Mouse (Mus musculus) right cerebral cortex, postnatal 14 days (tissue): Measurements from ENCODE around the gene Nmrk2.

Source experiments
- DNase-seq: peaks from one replicate; pipeline ENCODE4 v3.0.0; 2022

Nmrk2 gene

DNA sequence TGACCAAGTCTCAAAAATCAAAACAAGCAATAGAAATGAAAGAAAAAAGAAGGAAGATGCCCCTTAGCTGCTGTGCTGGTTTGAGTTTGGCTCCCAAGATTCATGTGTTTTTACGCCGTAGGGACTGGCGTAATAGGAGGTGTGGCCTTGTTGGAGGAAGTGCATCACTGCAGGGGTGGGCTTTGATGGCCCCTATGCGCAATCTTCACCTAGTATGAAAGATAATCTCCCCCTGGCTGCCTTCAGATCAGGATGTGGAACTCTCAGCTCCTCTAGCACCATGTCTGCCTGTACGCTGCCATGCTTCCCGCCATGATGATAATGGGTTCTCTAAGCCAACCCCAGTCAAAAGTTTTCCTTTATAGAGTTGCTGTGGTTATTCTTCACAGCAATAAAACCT lies 14.4 kb upstream of the Nmrk2 start:
- DNase-seq = no peak

GRCm38 (mm10) chr10:81210154-81210553 lies 8.3 kb upstream of the Nmrk2 start:
- DNase-seq = peak; percentile 12

GRCm38 (mm10) chr10:81204137-81204536 lies 2.3 kb upstream of the Nmrk2 start:
- DNase-seq = no peak

DNA sequence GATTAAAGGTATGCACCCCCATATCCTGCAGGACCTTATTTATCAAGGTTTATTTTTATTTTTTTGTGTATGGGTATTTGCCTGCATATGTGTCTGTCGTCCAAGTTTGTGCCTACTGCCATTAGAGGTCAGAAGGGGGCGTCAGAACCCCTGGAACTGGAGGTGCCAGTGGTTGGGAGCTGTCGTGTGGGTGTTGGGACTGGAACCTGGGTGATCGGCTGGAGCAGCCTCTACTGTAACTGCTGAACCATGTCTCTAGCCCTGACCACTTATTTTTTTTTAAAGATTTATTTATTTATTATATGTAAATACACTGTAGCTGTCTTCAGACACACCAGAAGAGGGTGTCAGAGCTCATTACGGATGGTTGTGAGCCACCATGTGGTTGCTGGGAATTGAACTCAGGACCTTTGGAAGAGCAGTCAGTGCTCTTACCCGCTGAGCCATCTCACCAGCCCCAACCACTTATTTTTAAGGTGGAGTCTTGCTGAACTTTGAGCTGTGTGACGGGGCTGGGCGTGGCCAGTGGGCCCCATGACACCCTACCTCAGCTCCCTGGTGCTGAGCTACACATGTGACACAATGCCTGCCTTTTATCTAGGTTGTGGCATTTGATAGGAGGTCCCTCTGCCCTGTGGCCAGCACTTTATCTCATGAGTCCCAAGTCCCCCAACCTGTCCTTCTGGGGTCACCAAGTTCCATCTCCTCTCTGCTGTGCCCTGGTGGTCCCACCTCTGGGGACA lies 1.3 kb upstream of the Nmrk2 start:
- DNase-seq = no peak

DNA sequence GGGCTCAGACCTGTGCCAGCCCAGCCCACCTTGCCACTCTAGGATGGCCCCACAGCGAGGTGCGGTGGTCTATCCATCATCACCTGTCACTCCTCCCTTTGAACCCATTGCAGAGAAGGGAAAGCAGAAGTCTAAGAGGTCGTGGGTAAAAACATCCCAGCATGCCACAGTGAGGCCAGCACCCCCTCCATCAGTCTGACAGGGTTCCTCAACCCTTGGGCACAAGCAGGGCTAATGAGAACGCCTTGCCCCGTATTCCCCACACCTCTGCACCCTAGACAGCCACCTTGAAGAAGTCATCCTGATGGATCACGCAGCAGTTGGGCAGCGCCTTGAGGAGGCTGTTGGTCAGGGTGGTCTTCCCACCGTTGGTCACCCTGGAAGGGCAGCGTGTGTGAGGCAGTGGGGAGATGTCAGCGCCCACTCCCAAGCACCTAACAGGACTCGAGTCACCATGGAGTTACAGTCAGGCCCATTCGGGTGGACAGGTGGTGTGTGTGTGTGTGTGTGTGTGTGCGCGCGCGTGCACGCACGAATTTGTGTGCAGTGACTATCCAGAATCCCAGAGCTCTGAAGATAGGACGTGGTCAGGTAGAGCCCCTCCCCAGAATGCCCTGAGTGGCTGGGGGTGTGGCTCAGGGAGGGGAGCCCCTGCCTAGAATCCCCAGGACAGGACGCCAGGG lies 1.1 kb downstream of the Nmrk2 start:
- DNase-seq = no peak

- DNase-seq = no peak
Measured at GRCm38 (mm10) chr10:81200141-81200540, 1.7 kb downstream of the Nmrk2 start.

- no peak for DNase-seq
Measured at GRCm38 (mm10) chr10:81198990-81199389, 2.9 kb downstream of the Nmrk2 start.

GRCm38 (mm10) chr10:81198230-81198629 lies 3.6 kb downstream of the Nmrk2 start:
- DNase-seq = peak; percentile 59

GRCm38 (mm10) chr10:81197305-81197704 lies 4.5 kb downstream of the Nmrk2 start:
- DNase-seq = no peak

- DNase-seq = no peak
Measured at GRCm38 (mm10) chr10:81196470-81197065, 5.3 kb downstream of the Nmrk2 start.

DNA sequence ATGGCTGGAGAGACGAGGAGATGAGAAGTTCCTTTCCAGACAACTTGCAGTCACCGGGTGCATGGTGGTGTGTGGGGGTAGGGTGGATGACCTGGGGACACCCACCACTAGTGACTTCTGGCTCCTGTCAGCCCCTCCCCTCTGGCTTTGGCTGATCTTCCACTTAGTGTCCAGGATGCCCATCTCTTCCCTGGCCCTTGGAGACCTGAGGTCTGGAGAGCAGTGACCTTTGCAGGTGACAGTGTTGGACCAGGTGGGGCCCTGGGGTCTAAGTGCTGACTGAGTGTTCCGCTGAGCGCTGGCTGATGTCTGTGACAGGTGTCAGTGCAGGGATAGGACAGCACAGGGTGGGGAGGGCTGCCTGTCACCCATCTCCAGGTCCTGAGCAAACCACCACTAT lies 6.6 kb downstream of the Nmrk2 start:
- no peak for DNase-seq

DNA sequence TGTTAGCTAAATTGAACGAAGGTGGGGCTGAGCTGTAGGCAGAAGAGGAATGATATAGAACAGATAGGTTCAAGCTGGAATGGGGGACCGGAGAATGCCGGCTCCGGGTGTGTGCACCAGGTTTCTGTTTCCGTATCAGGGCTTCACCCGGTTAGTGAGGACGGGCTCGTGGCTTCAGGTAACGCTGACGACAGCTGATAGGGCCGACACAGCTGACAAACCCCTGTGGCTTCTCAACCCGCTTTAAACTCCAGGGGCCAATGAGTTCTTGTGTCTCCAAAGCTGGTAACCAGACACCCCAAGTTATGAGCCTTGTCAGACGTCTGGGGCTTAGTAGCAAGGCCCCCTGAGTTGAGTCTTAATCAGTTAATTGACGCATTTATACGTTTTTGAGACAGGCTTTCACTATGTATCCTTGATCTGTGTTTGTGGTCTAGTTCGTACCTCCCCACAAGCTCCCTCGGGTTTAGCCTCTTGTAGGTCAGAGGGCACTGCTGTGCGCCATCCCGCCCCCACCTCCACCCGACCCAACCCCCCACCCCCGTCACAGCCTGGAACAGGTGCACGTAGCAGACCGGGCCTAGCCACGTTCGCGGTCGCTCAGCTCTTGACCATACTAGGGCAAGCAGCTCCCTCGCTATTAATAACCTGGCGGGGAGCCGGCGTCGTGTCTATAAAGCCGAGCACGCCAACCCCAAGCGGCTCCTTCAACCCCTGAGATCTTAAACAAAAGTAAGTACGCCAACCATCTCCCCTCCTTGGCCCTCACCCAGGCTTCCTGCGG lies 7.7 kb downstream of the Nmrk2 start:
- peak; percentile 61 for DNase-seq

DNA sequence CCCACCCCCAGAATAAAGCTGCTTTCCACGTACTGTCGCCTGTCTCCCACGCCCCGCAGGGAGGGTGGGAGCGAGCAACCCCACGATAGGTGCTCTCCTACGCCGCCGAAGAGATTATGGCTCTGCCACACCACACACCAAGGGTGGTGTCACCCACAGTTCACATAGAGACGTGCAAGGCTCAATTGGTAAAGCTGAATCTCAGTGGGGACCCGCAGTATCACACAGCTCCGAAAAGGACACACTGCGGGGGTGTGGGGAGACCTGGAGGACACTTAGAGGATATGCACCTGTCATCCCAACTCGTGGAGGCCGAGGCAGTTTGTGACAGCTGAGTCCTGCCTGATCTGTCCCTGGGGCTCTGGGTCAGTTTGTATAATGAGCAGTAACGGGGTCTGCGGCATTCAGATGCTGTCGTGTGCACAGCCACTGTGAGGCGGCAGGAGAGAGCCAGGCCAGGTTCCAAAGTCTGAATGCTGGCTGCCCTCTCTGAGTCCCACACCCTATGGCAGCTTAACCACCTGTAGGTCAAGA lies 8.8 kb downstream of the Nmrk2 start:
- DNase-seq = no peak

DNA sequence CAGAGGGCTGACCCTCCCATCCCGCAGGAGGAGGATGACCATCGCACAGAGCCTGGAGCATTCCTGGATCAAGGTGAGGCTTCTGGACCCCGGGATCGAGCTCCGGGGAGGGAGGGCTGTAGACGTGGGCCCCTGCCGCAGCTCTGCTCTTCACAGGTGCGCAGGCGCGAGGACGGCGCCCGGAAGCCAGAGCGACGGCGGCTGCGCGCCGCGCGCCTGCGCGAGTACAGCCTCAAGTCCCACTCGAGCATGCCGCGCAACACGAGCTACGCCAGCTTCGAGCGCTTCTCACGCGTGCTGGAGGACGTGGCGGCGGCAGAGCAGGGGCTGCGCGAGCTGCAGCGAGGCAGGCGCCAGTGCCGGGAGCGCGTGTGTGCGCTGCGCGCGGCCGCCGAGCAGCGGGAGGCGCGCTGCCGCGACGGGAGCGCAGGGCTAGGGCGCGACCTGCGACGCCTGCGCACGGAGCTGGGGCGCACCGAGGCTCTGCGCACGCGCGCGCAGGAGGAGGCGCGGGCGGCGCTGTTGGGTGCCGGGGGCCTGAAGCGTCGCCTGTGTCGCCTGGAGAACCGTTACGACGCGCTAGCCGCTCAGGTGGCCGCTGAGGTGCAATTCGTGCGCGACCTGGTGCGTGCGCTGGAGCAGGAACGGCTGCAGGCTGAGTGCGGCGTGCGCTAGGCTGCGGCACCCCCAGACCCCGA lies 9.4 kb downstream of the Nmrk2 start:
- peak; percentile 87 for DNase-seq

DNA sequence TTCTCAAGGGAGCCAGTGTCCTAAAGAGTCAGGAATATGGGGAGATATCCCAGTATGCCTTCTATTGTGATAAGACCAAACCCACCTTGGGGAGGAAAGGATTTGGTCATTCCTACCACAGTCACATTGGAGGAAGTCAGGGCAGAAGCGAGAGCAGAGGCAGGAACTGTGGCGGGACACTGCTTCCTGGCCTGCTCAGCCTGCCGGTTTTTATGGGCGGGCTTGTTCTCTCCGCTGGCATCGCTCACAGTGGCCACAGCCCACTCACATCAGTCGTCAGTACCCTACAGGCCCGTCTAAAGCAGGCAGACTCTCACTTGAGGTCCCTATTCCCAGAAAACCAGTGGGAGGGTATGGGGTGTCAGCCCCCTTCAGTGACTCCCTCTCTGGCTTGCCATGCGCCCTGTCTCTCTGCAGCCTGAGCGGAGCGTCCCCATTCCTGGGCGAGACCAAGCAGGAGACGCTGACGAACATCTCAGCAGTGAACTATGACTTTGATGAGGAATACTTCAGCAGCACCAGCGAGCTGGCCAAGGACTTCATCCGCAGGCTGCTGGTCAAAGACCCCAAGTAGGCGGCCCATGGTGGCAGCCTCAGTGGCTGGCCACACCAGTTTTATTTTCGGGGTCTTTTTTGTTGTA lies 10.4 kb downstream of the Nmrk2 start:
- no peak for DNase-seq

DNA sequence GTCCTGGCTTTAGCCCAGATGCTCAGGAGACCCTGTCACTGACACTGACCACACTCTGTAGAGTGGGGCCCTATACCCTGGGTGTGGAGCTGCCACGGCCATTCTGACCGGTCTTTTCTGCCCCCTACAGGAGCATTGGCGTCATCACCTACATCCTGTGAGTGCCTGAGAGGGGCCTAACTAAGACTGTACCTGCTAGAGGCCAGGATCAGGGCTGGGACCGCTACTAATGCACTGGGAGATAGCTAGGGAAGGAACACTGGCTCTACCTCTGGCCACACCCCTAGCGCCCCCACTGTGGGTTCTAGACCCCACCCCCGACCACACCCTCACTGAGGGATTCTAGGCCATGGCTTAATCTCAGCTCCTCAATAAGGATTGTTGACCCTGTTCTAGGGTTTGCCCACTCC lies 10.9 kb downstream of the Nmrk2 start:
- DNase-seq = no peak

GRCm38 (mm10) chr10:81190236-81190911 lies 11.5 kb downstream of the Nmrk2 start:
- DNase-seq = no peak

DNA sequence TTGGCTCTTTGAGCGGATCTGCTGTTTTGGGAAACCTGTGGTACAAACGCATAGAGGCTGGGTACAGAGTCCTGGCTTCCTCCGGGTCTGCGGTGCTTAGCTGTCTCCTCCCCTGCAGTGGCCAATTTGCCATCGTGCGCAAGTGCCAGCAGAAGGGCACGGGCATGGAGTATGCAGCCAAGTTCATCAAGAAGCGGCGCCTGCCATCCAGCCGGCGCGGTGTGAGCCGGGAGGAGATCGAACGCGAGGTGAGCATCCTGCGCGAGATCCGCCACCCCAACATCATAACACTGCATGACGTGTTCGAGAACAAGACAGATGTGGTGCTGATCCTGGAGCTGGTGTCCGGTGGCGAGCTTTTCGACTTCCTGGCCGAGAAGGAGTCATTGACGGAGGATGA lies 12.0 kb downstream of the Nmrk2 start:
- DNase-seq = no peak

DNA sequence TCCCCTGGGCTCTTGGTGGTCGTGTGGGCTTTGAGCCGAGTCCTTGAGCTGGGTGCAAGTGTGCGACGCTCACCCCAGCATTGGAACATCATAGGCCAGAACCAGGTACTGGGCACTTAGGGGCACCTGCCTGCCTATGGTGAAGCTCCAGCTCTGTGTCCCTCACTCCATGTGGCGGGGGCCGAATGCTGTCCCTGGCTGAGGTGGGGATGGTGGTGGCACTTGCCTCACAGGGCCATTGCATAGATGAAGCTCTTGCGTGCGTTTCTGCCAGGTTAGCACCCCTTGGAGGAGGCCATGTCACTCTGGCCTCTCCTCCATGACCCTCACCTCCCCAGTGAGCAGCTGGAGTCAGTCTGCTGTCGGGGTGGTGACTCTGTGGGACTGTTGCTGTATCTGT lies 14.7 kb downstream of the Nmrk2 start:
- DNase-seq = no peak

DNA sequence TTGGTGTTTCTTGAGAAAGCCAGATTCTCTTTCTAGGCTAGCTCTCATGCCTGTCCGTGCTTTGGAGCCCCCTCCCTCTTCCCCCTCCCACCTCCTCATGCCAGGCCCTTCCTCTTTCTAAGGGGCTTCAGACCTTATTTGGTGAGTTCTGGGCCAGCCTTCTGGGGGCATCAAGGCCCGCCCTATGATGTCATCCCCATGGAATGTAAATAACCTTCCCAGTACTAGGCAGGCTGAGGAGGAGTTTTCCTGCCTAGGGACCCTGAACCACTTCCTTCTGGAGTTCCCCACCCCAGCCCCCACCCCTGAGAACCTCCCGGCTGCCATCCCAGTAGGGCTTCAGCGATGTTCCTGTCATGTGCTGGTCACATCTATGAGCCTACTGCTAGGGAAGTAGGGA lies 17.1 kb downstream of the Nmrk2 start:
- DNase-seq = no peak

DNA sequence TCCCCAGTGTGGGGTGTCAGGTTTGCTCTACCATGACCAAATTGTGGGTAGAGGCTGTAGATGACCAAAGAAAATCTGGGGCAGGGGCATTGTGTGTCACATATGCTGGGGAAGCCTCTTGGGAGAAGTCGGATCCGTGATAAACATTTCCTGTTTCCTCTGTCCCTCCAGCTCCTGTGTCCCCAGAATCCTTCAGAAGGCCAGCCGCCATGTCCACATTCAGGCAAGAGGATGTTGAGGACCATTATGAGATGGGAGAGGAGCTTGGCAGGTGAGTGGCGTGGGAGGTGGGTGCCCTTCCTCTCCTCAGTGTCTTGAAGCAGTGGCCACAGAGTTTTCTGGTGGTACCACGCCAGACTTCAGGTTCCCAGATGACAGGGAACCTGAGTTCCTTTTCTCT lies 18.0 kb downstream of the Nmrk2 start, which contains the start of gene 4930442H23Rik:
Gene 4930442H23Rik (minus strand): TSS at position 45 of the 400 bp plus-strand sequence.
- no peak for DNase-seq
